Mouse (Mus musculus): ENCODE measurements around the gene Nr2c2ap. TPM values are rescaled to one million over a fixed set of nuclear protein-coding genes. Genes with fewer than 3 reads are reported as not detected.
A peak's percentile ranks its signal among the peaks of the same experiment; 100 is the strongest.

Gene Nr2c2ap
- polyA plus RNA-seq, 1 experiment from 2014 or later: 25.0 TPM

DNA sequence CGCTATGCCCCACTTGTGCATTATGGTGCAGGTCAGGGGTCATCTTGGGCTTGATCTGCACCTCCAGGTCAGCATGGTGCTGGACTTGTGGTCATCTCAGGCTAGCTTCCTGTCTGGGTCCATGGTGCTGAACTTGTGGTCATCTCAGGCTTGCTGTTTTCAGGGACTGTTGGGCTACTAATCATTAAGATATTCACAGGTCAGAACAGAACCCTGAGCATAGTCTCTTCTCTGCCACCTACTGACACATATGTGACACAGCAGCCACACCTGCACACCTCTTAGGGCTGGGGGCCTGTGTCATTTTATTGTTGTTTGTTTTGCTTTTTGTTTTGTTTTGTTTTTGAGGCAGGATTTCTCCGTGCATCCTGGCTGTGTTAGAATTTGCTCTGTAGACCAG is 8.3 kb upstream of the Nr2c2ap start:
- no peak overlapping the region for H3K9ac ChIP-seq
- peaks cover 32% of the 10 kb centered on the region for H3K27me3 ChIP-seq
- no peak overlapping the region for H3K4me2 ChIP-seq (replicated peaks)
- H3K4me3 ChIP-seq: no peak overlapping the region
- H3K36me3 ChIP-seq: no peaks in the 10 kb centered on the region
- H3K27ac ChIP-seq: no peak overlapping the region
- H3K4me1 ChIP-seq: peaks cover 3% of the 10 kb centered on the region; the same call in 1 of the 2 replicates
- no peak for ATAC-seq (ENCODE audit: insufficient number of reproducible peaks, insufficient read depth, low FRiP score, low TSS enrichment)
- H3K9me3 ChIP-seq: no peaks in the 10 kb centered on the region
- 58% methylated on average over 2 of the region's 2 CpGs for WGBS

DNA sequence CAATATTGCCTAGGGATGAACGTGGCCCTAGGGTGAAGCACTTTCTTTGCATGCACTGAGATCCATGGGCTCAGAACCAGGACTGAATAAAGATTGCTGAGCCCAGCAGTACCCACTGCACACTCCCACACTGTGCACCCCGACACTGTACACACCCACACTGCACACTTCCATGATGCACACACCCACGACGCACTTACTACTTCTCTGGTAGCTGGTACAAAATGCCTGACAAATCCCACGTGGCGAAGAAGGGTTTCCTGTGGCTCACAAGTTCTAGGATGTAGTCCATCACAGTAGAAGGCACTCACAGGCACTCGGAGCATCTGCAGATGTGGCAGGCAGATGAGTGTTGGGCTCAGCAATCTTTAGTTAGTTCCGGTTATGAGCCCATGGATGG is 6.1 kb upstream of the Nr2c2ap start:
- no peak for ATAC-seq (ENCODE audit: insufficient number of reproducible peaks, insufficient read depth, low FRiP score, low TSS enrichment)
- Histone ChIP-seq H3K27ac (no peak overlapping the region), H3K9me3 (no peaks in the 10 kb centered on the region), H3K36me3 (no peaks in the 10 kb centered on the region), H3K4me2 (replicated peaks) (no peak overlapping the region), H3K4me1 (peaks cover 3% of the 10 kb centered on the region; the same call in 1 of the 2 replicates), H3K9ac (no peak overlapping the region), H3K4me3 (no peak overlapping the region), H3K27me3 (peaks cover 10% of the 10 kb centered on the region)
- 61% methylated on average over 8 of the region's 8 CpGs for WGBS

DNA sequence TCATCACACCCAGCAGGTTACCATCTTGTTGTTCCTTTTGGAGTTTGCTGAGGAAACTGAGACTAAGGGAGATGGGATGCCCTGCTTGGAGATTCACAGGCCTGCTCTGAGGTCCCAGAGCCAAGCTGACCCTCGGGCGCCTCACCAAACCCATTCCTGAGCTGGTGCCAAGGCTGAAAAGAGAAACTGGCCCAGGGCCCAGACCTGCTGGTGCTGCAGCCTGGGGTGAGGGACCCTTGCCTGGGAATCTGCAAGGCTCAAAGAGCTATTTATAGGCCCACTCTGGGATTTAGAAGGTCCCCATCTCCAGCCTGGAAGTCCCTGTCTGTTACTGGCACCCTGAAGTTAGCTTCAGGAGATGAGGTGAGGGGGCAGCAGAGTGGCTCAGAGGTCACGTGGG is 2.7 kb upstream of the Nr2c2ap start:
- peaks cover 10% of the 10 kb centered on the region; the same call in 1 of the 2 replicates for H3K4me1 ChIP-seq
- ATAC-seq (ENCODE audit: insufficient number of reproducible peaks, insufficient read depth, low FRiP score, low TSS enrichment): no peak
- no peak overlapping the region for H3K9ac ChIP-seq
- H3K27ac ChIP-seq: no peak overlapping the region
- no peak overlapping the region for H3K4me3 ChIP-seq
- 89% methylated on average over 3 of the region's 3 CpGs for WGBS
- no peak overlapping the region for H3K4me2 ChIP-seq (replicated peaks)
- H3K27me3 ChIP-seq: no peaks in the 10 kb centered on the region
- H3K36me3 ChIP-seq: peaks cover 10% of the 10 kb centered on the region
- no peaks in the 10 kb centered on the region for H3K9me3 ChIP-seq

DNA sequence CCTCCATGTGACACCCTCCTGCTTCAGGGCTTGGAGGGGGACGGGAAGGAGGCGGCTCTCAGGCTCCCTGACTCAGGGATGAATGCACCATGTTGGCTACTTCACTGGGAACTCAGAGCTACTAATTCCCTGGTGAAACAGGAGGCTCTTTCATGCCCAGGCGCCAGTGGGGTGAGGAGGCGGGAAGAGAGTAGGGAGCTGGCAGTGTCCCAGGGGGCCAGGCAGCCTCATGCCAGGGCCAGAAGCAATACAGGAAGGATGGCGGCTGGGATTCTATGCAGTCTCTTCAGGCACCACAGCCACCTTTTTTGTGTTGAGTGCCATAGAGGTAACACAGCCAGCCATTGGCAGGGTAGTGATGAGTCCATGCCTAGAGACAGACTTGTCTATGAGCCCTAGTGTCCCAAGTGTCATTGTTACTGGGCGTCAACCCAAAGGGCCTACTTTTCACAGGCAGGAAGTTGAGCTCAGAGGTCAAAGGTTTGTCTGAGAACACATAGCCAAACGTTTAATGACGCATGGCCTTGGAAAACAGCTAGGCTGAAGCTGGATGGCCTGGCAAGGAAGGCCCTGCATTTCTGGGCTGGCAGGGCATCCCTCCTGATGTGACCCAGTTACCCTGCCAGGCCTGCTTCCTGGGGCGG is 1.7 kb upstream of the Nr2c2ap start:
- 54% methylated on average over 9 of the region's 9 CpGs for WGBS
- peaks cover 20% of the 10 kb centered on the region for H3K36me3 ChIP-seq
- H3K27me3 ChIP-seq: no peaks in the 10 kb centered on the region
- peaks cover 10% of the 10 kb centered on the region; the same call in 1 of the 2 replicates for H3K4me1 ChIP-seq
- no peak overlapping the region for H3K4me2 ChIP-seq (replicated peaks)
- no peaks in the 10 kb centered on the region for H3K9me3 ChIP-seq
- no peak for ATAC-seq (ENCODE audit: insufficient number of reproducible peaks, insufficient read depth, low FRiP score, low TSS enrichment)
- no peak overlapping the region for H3K4me3 ChIP-seq
- no peak overlapping the region for H3K9ac ChIP-seq
- no peak overlapping the region for H3K27ac ChIP-seq

DNA sequence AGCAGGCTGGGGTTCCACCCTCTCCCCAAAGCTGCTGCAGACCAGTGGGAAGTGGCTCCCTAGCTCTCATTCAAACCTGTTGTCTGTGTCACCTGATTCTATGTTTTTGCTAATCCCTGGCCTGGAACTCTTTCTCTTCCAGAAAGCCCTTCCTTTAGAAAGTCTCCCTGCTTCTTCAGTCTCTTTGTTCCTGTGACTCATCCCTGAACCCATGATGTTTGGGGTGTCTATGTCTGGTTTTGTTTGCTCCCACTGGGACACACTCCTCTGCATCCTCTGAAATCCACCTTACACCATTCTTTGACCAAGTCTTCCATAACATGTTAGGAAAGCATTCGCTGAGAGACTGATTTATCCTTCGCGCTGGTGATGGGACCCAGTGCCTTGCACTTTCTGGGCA is 1.1 kb upstream of the Nr2c2ap start:
- H3K4me2 ChIP-seq (replicated peaks): no peak overlapping the region
- no peaks in the 10 kb centered on the region for H3K27me3 ChIP-seq
- H3K36me3 ChIP-seq: peaks cover 26% of the 10 kb centered on the region
- H3K4me1 ChIP-seq: peaks cover 10% of the 10 kb centered on the region; the same call in 1 of the 2 replicates
- H3K9me3 ChIP-seq: no peaks in the 10 kb centered on the region
- WGBS: 85% methylated on average over 3 of the region's 3 CpGs
- H3K27ac ChIP-seq: no peak overlapping the region
- H3K9ac ChIP-seq: no peak overlapping the region
- ATAC-seq (ENCODE audit: insufficient number of reproducible peaks, insufficient read depth, low FRiP score, low TSS enrichment): no peak
- H3K4me3 ChIP-seq: no peak overlapping the region

DNA sequence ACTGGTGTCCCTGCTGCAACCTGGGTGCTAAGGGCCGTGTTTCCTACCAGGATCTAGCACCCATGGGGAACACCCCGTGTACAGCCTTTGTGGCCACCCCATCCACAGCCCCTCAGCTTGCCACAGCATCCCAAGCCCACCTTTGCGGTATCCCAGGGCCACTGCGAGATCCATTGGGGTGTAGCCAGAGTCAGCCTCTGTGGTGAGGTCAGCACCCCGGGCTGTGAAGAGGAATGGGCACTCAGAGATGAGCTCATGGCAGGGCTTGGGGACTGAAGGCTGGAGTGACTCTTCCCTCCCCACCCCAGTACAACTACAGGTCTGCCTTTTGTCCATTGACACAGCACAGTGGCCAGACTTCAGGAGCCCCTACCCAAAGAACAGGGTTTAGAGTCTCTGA is 3.0 kb downstream of the Nr2c2ap start:
- H3K9me3 ChIP-seq: no peaks in the 10 kb centered on the region
- no peak overlapping the region for H3K4me3 ChIP-seq
- no peaks in the 10 kb centered on the region for H3K27me3 ChIP-seq
- H3K4me2 ChIP-seq (replicated peaks): no peak overlapping the region
- peaks cover 44% of the 10 kb centered on the region for H3K36me3 ChIP-seq
- H3K27ac ChIP-seq: no peak overlapping the region
- H3K9ac ChIP-seq: no peak overlapping the region
- ATAC-seq (ENCODE audit: insufficient number of reproducible peaks, insufficient read depth, low FRiP score, low TSS enrichment): no peak
- peaks cover 18% of the 10 kb centered on the region for H3K4me1 ChIP-seq
- WGBS: 88% methylated on average over 5 of the region's 5 CpGs

DNA sequence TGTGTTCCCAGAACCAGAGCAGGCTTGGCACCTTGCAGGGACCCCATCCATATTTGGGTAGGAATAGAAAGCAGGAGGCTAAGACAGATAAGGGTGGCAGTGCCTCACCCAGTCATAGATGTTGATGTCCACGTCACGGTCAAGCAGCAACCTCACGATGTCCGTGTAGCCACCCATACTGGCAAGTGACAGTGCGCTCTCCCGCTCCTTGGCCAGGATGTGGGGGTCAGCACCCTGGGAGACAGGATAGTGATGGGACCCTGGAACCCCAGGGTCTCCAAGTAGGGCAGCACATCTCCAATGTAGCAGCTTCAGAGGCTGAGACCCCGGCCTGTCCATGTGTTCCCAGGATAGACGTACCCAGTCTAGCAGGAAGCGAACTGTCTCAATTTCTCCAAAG is 3.8 kb downstream of the Nr2c2ap start:
- peaks cover 44% of the 10 kb centered on the region for H3K36me3 ChIP-seq

DNA sequence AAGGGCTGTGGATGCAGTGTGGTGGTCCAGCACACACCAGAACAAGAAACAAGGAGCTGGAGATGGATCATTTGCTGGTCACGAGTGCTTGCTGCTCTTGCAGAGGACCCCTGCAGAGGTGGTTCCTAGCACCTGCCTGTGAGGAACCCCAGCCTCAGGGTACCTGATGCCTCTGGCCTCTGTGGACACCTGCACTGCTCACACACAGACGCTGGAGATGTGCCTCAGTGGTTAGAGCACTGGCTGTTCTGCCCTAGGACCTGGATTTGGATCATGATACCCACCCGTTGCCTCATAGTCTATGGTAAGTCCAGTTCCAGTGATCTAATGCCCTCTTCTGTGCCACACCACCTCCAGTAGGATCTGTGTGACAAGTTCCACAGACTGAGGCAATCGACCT is 5.5 kb downstream of the Nr2c2ap start:
- Histone ChIP-seq H3K4me1 (peaks cover 22% of the 10 kb centered on the region), H3K27ac (no peak overlapping the region), H3K9me3 (no peaks in the 10 kb centered on the region), H3K4me2 (replicated peaks) (no peak overlapping the region), H3K9ac (no peak overlapping the region), H3K27me3 (no peaks in the 10 kb centered on the region), H3K36me3 (peaks cover 44% of the 10 kb centered on the region), H3K4me3 (no peak overlapping the region)
- no peak for ATAC-seq (ENCODE audit: insufficient number of reproducible peaks, insufficient read depth, low FRiP score, low TSS enrichment)
- 90% methylated on average over 4 of the region's 4 CpGs for WGBS

More for the DNA sequence above, 3.8 kb downstream of the Nr2c2ap start:
- Histone ChIP-seq H3K4me3 (no peak overlapping the region), H3K9me3 (no peaks in the 10 kb centered on the region), H3K27me3 (no peaks in the 10 kb centered on the region), H3K27ac (no peak overlapping the region), H3K9ac (no peak overlapping the region), H3K4me2 (replicated peaks) (no peak overlapping the region), H3K4me1 (peaks cover 18% of the 10 kb centered on the region)
- WGBS: 92% methylated on average over 9 of the region's 9 CpGs
- no peak for ATAC-seq (ENCODE audit: insufficient number of reproducible peaks, insufficient read depth, low FRiP score, low TSS enrichment)

DNA sequence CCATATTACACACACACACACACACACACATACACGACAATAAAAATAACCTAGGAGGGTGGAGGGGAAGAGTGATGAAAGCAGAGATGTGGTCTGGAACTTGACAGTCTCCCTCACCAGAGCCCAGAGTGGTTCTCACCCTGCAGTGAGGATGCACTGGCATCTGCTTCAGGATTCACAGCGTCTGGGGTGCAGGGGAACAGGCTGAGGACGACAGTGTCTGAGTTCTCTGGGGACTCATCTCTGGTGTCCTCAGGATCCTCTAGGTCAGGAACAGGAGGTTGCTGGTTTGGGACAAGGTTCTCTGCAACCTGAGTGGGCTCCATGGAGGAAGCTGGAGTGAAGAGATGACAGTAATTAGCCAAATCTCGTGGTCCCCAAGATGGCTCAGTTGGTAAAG is 6.8 kb downstream of the Nr2c2ap start:
- Histone ChIP-seq H3K4me1 (peaks cover 18% of the 10 kb centered on the region), H3K9ac (peak overlapping the region; percentile 47; the same call in 1 of the 2 replicates), H3K27ac (no peak overlapping the region), H3K9me3 (no peaks in the 10 kb centered on the region), H3K27me3 (no peaks in the 10 kb centered on the region), H3K4me3 (peak overlapping the region; percentile 81), H3K36me3 (peaks cover 47% of the 10 kb centered on the region), H3K4me2 (replicated peaks) (peak overlapping the region; percentile 82)
- ATAC-seq (ENCODE audit: insufficient number of reproducible peaks, insufficient read depth, low FRiP score, low TSS enrichment): no peak
- 79% methylated on average over 4 of the region's 4 CpGs for WGBS

DNA sequence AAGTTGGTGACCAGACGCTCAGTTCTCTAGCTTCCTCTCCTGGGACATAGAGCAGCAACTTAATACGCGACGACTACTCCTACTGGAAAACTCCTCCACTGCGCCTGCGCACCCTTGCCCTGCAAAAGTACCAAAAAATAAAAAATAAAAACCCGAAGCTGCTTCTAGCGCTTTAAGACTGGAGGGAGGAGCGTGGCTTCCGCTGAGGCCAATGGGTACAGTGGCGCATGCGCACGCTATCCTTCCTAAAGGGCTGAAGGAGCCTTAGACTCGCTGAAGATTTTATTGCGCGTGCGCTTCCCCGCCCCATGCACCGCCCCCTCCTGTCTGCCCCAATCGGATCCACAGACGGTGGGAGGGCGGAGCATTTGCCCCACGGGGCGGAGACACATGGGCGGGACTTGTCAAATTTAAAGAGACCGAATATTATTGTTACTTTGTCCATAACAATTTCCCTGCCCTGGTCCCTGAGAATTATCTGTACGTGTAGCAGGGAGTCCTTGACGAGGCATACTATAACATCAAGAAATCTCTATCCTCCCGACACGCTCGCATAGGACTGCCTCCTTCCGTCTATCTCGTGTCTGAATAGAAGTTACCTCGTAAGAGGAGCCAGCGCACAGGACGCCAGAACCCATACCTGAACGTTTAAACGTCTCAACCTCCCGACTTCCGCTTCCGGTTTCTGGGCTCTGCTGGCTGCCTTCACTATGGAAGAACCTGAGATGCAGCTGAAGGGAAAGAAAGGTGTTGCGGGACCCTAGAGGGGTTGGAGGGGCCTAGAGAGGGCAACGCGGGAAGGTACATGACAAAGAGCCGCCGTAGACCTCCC is 8.1 kb downstream of the Nr2c2ap start, which contains the start of the genes Rfxank, Borcs8 and Mef2b:
Gene Rfxank (minus strand): TSS at position 129 of the 832 bp plus-strand sequence.
Gene Borcs8 (plus strand): TSS at position 474 of the 832 bp plus-strand sequence.
Gene Mef2b (plus strand): TSS at position 686 of the 832 bp plus-strand sequence.
- peak within 1 kb of the TSS; percentile 82 for H3K4me2 ChIP-seq (replicated peaks)
- peak within 1 kb of the TSS; percentile 81 for H3K4me3 ChIP-seq
- peaks cover 18% of the 10 kb centered on the region for H3K4me1 ChIP-seq
- peaks cover 47% of the 10 kb centered on the region for H3K36me3 ChIP-seq
- H3K27ac ChIP-seq: peak within 1 kb of the TSS; percentile 85
- H3K9ac ChIP-seq: peak within 1 kb of the TSS; percentile 81
- no peaks in the 10 kb centered on the region for H3K9me3 ChIP-seq
- under 1% methylated on average over 46 of the region's 46 CpGs for WGBS
- H3K27me3 ChIP-seq: no peaks in the 10 kb centered on the region
- peak; percentile 95 for ATAC-seq (ENCODE audit: insufficient number of reproducible peaks, insufficient read depth, low FRiP score, low TSS enrichment)

DNA sequence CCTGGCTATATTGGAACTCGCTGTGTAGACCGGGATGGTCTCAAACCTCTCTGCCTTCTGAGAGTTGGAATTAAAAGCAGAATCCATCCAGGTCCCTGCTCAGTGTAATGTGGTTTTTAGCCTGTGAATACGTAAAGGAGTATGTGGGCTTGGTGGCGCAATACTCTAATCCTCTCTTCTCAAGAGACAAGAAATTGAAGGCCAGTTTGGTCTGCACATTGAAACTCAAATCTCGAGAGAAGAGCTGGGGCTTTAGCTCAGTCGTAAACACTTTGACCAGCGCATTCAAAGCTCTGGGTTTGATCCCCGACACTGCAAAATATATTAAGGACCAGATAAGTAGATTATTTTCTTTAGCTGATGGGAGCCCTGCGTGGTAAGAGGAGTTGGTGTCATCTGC is 8.8 kb downstream of the Nr2c2ap start:
- Histone ChIP-seq H3K9me3 (no peaks in the 10 kb centered on the region), H3K36me3 (peaks cover 47% of the 10 kb centered on the region), H3K27ac (peak overlapping the region; percentile 85), H3K4me3 (peak overlapping the region; percentile 81), H3K4me1 (peaks cover 18% of the 10 kb centered on the region), H3K9ac (peak overlapping the region; percentile 81), H3K4me2 (replicated peaks) (peak overlapping the region; percentile 82), H3K27me3 (no peaks in the 10 kb centered on the region)
- no peak for ATAC-seq (ENCODE audit: insufficient number of reproducible peaks, insufficient read depth, low FRiP score, low TSS enrichment)
- 11% methylated on average over 9 of the region's 9 CpGs for WGBS

Data from embryonic facial prominence, embryonic 12.5 days (tissue).